Mouse (Mus musculus): ENCODE data around the gene Dctn1. TPM values are rescaled to one million over a fixed set of nuclear protein-coding genes. Genes with fewer than 3 reads are reported as not detected.

Dctn1 gene
- polyA plus RNA-seq, 1 experiment, result 332 TPM

DNA sequence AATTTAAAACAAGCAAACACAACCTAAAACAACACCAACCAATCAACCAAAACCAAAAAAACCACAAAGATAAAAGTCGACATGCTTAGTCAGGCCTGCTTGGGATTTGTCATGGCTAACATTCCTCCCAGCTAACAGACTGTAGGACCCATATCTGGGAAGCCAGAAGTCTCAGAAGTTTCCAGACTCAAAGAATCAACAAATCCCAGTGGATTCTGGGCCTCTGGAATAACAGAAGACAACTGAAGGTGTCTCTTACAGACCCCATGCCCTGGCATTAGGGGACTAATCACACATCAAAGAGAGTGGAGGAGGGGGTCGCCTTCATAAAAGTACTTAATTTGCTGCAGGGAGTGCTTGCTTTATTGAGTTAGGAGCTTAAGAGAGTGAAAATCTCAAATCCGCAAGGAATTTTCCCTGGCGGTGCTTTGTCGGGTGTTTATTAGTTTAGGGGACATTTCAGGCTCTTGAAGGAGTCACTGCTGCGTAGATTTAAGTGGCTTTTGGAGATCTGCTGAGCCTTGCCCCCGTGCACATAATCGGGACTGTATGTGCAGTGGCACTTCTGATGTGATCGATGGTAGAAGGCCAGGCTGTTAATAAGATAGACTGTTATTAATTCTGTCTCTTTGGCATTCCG lies 78.8 kb downstream of the Dctn1 start:
- no peak overlapping the region for H3K27ac ChIP-seq (ENCODE audit: insufficient read depth, low read length)
- H3K4me1 ChIP-seq (ENCODE audit: control insufficient read depth, insufficient read depth, low read length), result no peaks in the 10 kb centered on the region
- no peak overlapping the region for H3K4me3 ChIP-seq (ENCODE audit: insufficient read depth, low read length)
- TF ChIP-seq CTCF (IDR thresholded peaks at IDR 0.05; ENCODE audit: extremely low read depth, insufficient read depth, low read length) (no peak), POLR2A (IDR thresholded peaks at IDR 0.05; ENCODE audit: extremely low read depth, insufficient read depth, low read length) (no peak)

- Histone ChIP-seq H3K4me1 (ENCODE audit: control insufficient read depth, insufficient read depth, low read length) (no peaks in the 10 kb centered on the region), H3K4me3 (ENCODE audit: insufficient read depth, low read length) (no peak overlapping the region), H3K27ac (ENCODE audit: insufficient read depth, low read length) (no peak overlapping the region)
- TF ChIP-seq CTCF (IDR thresholded peaks at IDR 0.05; ENCODE audit: extremely low read depth, insufficient read depth, low read length) (no peak), POLR2A (IDR thresholded peaks at IDR 0.05; ENCODE audit: extremely low read depth, insufficient read depth, low read length) (no peak)
Observed at GRCm38 (mm10) chr6:83245134-83245533, 79.4 kb downstream of the Dctn1 start.

DNA sequence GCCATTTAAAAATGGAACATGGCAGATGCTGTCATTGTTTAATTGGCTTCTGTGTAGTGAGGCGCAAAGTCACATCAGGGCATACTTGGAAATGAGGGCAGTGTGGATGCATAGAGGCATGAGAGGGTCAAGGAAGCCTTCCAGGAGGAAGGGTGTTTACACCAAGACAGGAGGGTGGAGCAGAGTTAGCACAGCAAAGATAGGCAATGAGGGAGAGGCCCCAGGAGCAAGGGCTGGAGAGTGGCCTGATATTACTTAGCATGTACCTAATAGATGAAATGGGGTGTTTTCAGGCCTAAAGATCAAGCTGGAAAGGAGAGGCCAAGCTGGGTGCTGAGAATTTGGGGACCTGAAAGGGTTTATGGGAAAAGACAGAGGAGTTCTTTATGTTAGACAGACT lies 80.3 kb downstream of the Dctn1 start:
- no peak overlapping the region for H3K4me3 ChIP-seq (ENCODE audit: insufficient read depth, low read length)
- TF ChIP-seq POLR2A (IDR thresholded peaks at IDR 0.05; ENCODE audit: extremely low read depth, insufficient read depth, low read length) (no peak), CTCF (IDR thresholded peaks at IDR 0.05; ENCODE audit: extremely low read depth, insufficient read depth, low read length) (no peak)
- H3K4me1 ChIP-seq (ENCODE audit: control insufficient read depth, insufficient read depth, low read length), result no peaks in the 10 kb centered on the region
- no peak overlapping the region for H3K27ac ChIP-seq (ENCODE audit: insufficient read depth, low read length)

DNA sequence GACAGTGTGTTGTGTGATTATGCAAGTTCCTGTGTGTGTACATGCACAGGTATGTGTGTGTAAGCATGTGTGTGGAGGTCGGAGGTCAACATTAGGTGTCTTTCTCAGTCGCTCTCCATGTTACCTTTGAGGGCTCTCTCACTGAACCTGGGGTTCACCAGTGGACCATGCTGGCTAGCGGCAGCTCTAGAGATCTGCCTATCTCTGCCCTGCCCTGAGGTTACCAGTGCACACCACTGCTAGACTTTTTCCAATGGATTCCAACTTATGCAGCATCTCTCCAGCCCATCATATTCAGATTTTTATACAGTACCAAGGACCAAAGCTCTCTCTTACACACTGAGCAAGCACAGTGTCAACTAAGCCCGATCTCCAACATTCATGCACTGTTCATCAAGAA lies 81.0 kb downstream of the Dctn1 start:
- no peak for TF ChIP-seq CTCF (IDR thresholded peaks at IDR 0.05; ENCODE audit: extremely low read depth, insufficient read depth, low read length)
- TF ChIP-seq POLR2A (IDR thresholded peaks at IDR 0.05; ENCODE audit: extremely low read depth, insufficient read depth, low read length), result no peak

GRCm38 (mm10) chr6:83247153-83247552 lies 81.4 kb downstream of the Dctn1 start:
- no peaks in the 10 kb centered on the region for H3K4me1 ChIP-seq (ENCODE audit: control insufficient read depth, insufficient read depth, low read length)
- no peak overlapping the region for H3K27ac ChIP-seq (ENCODE audit: insufficient read depth, low read length)
- TF ChIP-seq CTCF (IDR thresholded peaks at IDR 0.05; ENCODE audit: extremely low read depth, insufficient read depth, low read length), result no peak
- TF ChIP-seq POLR2A (IDR thresholded peaks at IDR 0.05; ENCODE audit: extremely low read depth, insufficient read depth, low read length), result no peak
- no peak overlapping the region for H3K4me3 ChIP-seq (ENCODE audit: insufficient read depth, low read length)

More for the DNA sequence above, 81.0 kb downstream of the Dctn1 start:
- Histone ChIP-seq H3K4me1 (ENCODE audit: control insufficient read depth, insufficient read depth, low read length) (no peaks in the 10 kb centered on the region), H3K27ac (ENCODE audit: insufficient read depth, low read length) (no peak overlapping the region), H3K4me3 (ENCODE audit: insufficient read depth, low read length) (no peak overlapping the region)

Other genes starting within 250 kb of the Dctn1 start
- gene Sema4f, start 226.2 kb upstream of the Dctn1 start, polyA plus RNA-seq (2012; rRNA removed), result 33.5 and 33.7 TPM in 2 replicates
- gene M1ap, start 219.0 kb upstream of the Dctn1 start, polyA plus RNA-seq (2012; rRNA removed), result 0.06 and 0.17 TPM in 2 replicates
- 1.2 and 1.9 TPM in 2 replicates for gene Dok1, start 132.4 kb upstream of the Dctn1 start, polyA plus RNA-seq (2012; rRNA removed)
- 4.9 and 6.6 TPM in 2 replicates for gene Loxl3, start 131.7 kb upstream of the Dctn1 start, polyA plus RNA-seq (2012; rRNA removed)
- gene Aup1, start 111.4 kb upstream of the Dctn1 start, polyA plus RNA-seq (2012; rRNA removed), result 224 and 239 TPM in 2 replicates
- gene Htra2, start 110.6 kb upstream of the Dctn1 start, polyA plus RNA-seq (2012; rRNA removed), result 58.8 and 66.9 TPM in 2 replicates
- 0.52 and 0.68 TPM in 2 replicates for gene Dqx1, start 108.1 kb upstream of the Dctn1 start, polyA plus RNA-seq (2012; rRNA removed)
- gene Tlx2, start 95.6 kb upstream of the Dctn1 start, polyA plus RNA-seq (2012; rRNA removed), result not detected in 2 replicates
- gene Pcgf1, start 88.1 kb upstream of the Dctn1 start, polyA plus RNA-seq (2012; rRNA removed), result 40.2 and 41.9 TPM in 2 replicates
- gene Lbx2, start 79.6 kb upstream of the Dctn1 start, polyA plus RNA-seq (2012; rRNA removed), result 0.40 and 0.42 TPM in 2 replicates
- gene Ccdc142, start 64.3 kb upstream of the Dctn1 start, polyA plus RNA-seq (2012; rRNA removed), result 8.1 and 9.7 TPM in 2 replicates
- gene Gm42688, start 64.3 kb upstream of the Dctn1 start, polyA plus RNA-seq (2012; rRNA removed), result 7.8 and 9.7 TPM in 2 replicates
- 95.3 and 98.0 TPM in 2 replicates for gene Mrpl53, start 56.9 kb upstream of the Dctn1 start, polyA plus RNA-seq (2012; rRNA removed)
- gene Mogs, start 50.4 kb upstream of the Dctn1 start, polyA plus RNA-seq (2012; rRNA removed), result 31.4 and 32.6 TPM in 2 replicates
- 74.4 and 78.5 TPM in 2 replicates for gene Wbp1, start 44.4 kb upstream of the Dctn1 start, polyA plus RNA-seq (2012; rRNA removed)
- 23.2 and 25.5 TPM in 2 replicates for gene Ino80b, start 40.5 kb upstream of the Dctn1 start, polyA plus RNA-seq (2012; rRNA removed)
- gene Rtkn, start 30.5 kb upstream of the Dctn1 start, polyA plus RNA-seq (2012; rRNA removed), result 163 and 169 TPM in 2 replicates
- 29.0 and 34.1 TPM in 2 replicates for gene Wdr54, start 9.5 kb upstream of the Dctn1 start, polyA plus RNA-seq (2012; rRNA removed)
- gene 1700003E16Rik, start 9.5 kb upstream of the Dctn1 start, polyA plus RNA-seq (2012; rRNA removed), result 29.7 and 31.4 TPM in 2 replicates
- gene Slc4a5, start 53.9 kb downstream of the Dctn1 start, polyA plus RNA-seq (2012; rRNA removed), result 0.06 and 0.35 TPM in 2 replicates
- 6.4 and 7.6 TPM in 2 replicates for gene Mthfd2, start 160.0 kb downstream of the Dctn1 start, polyA plus RNA-seq (2012; rRNA removed)
- 16.2 and 18.6 TPM in 2 replicates for gene Mob1a, start 160.1 kb downstream of the Dctn1 start, polyA plus RNA-seq (2012; rRNA removed)
- 60.8 and 62.6 TPM in 2 replicates for gene Bola3, start 183.2 kb downstream of the Dctn1 start, polyA plus RNA-seq (2012; rRNA removed)